Mouse (Mus musculus): ENCODE data around the gene Washc4.

DNA sequence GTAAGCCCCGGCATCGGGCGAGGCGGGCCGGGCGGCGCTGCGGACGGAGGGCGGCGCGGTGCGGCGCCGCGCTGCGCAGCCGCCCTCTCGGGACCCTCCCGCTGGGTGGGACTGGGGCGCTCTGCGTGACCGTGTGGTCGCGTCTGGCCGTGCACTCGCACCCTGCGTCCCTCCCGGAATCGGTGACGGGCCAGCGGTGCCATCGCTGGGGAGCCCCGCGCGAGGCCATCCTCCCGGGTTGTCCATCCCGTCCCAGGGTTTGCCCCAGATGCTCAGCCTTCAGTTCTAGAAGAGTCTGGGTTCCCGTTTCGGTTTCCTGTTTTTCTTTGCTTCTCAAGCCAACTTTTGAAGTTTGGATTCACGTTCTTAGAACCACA is 539 bp downstream of the Washc4 start:
- TF ChIP-seq CTCF (IDR thresholded peaks at IDR 0.05; ENCODE audit: low read depth, low read length) (no peak), GATA1 (IDR thresholded peaks at IDR 0.05; ENCODE audit: borderline replicate concordance, low read length) (no peak), GATA2 (IDR thresholded peaks at IDR 0.05; ENCODE audit: borderline replicate concordance, low read depth, low read length) (no peak)
